Mouse (Mus musculus): ENCODE data around the gene Mprip.

The Mprip gene

DNA sequence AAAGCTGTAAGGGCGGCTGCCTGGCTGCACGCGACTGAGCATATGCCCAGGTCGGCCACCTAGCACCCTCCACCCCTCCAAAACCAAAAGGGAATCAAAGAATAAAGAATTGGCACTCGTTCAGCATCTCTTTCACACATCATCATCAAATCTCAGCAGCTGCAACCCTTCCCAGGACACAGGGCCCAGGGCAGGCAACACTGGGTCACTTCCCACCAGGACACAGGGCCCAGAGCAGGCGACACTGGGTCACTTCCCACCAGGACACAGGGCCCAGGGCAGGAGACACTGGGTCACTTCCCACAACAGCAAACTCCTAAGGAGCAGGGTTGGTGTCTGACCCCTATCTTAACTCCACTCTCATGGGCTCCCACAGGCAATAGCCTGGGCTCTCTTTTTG, 132.3 kb downstream of the Mprip start:
- no peak for DNase-seq (ENCODE audit: low spot score in 2 of 2)

DNA sequence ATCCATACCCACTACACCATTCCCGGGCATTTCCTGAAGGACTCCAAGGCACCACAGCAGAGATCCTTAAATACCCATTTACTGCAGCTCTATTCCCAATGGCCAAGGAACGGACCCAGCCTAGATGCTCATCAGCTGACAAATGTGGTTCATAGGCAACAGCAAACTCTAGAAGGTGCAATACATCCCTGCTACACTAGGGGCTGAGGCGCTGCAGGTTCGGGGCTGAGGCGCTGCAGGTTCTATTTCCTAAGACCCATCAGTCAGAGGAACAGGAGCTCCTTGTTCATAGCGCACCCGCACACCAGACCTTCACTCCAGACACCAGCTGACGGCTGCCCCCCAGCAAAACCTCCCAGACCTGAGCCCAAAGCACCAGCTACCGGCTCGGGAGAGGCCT, 139.3 kb downstream of the Mprip start:
- DNase-seq (ENCODE audit: low spot score in 2 of 2), result no peak

DNA sequence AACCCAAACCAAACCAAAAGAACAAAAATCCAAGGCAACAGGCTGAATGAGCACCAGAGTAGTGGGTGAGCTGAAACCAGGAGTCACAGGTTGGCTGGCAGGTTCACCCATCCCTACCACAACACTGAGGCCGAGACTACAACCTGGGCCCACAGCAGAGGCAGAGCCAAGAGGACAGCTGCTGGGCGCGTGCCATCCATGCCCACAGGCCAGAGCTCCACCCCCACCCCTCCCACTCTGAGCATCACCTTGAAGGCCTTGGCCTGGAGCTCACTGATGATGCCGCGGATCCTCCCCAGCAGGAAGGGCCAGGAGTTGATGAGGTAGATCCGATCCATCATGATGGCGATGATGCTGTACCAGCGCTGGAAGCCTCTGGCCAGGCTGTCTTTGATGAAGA, 140.8 kb downstream of the Mprip start:
- DNase-seq (ENCODE audit: low spot score in 2 of 2), result no peak

DNA sequence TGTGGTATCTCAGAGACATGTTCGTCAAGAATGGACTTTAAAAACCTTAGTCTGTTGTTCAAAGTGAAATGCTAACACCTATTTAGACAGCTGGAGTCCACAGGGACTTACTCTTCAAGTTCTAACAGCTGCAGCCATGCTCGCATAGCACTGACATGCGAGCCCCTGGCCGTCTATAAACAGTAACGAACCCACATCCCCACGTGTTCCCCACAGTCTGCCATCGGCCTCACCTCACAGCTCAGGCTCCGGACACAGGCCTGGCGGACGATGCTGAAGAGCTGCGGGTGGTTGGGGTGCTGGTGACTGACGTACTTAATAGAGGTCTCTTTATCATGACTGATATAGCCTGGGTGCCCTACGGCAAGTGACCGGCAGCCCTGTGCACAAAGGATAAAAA, 142.4 kb downstream of the Mprip start:
- DNase-seq (ENCODE audit: low spot score in 2 of 2), result no peak

DNA sequence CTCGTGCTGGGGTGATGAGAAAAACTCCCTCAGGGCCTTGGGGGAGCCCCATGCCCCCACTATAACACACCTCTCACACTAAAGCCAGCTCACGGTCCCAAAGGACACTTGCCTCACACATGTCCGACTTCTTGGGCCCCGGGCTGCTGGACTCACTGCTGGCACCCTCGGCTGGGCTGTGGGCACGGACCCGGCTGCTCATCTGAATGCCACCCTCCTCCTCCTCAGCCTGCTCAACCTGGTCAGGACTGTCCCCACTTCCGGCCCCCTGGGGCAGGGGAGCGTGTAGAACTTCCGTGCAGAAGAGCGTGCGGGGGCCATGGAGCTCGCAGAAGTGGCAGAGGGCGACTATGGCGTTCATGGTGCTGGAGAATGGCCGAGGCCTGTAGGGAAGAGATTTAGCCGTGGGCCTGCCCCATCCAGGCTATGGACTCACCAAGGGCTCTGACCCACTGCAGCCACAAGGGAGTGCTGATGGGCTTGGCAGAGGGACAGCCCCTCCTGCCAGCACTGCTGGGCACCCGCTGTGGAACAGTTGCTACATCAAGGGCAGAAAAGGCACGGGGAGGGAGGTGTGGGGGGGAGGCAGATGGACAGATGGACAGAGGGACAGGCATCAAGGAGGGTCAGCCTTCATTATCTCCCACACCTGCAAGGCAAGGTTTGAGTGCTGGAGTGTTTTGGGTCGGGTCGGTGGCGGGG, 143.5 kb downstream of the Mprip start:
- DNase-seq (ENCODE audit: low spot score in 2 of 2), result no peak

DNA sequence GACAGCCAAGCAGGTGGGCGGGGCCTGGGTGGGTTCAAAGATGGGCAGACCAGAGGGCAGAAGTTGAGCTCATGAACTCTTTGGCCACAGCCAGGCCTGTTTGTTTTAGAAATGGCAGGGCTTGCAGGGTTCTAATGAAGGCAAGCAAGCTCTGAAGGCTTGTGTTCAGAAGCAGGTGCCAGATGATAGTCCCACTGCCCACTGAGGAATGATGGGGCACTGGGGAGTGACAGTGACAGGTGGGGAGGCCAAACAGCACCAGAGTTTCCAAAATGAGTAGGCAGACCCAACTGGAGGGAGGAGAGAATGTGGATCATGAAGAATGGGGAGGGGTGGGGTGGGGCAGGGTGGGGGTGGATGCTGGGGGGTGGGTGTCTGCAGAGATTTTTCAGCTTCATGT, 144.2 kb downstream of the Mprip start:
- no peak for DNase-seq (ENCODE audit: low spot score in 2 of 2)

DNA sequence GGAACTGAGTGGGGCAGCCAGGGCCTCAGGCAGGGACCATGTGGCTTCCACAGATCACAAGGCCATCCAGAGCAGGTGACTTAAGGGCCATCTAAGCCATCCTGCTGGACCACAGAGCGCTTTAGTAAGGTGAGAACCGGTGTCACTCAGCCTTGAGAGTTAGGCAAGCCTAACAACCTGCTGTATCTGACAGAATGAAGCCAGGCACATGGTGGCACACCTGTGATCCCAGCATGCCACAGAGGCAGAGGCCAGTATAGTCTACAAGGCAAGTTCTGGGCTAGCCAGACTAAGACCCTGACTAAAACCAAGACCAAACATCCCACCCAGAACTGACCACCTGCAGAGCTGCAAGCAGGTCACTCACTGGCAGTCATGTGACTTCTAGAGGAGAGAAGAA, 144.6 kb downstream of the Mprip start:
- no peak for DNase-seq (ENCODE audit: low spot score in 2 of 2)

DNA sequence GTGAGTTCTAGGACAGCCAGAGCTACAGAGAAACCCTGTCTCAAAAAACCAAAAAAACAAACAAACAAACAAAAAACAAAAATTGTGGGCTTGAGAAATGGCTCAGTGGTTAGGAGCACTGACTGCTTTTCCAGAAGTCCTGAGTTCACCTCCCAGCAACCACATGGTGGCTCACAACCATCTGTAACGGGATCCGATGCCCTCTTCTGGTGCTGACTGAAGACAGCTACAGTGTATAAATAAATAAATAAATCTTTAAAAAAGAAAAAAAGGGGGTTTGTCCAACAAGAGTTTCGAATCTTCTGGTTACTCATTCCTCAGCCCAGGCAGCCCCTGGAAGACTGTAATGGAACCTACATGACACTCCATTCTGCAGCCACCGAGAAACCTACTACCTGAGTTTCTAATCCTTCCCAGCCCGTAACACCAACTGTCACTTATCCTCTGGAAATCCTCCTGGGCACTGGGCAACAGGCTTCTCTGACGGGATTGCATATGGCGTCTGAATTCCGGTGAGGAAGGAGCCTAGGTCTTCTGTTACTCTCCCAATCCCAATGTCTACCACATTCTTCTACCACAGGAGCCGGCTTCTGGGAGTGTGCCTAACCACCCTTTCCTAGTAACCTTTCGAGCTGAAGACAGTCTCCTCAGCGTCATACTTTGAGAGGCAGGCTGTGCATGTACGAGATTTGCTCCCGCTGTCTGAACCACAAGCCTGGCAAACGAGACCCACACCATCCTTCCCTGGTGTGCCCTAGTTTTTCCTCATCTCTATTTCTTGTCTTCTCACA, 147.3 kb downstream of the Mprip start:
- no peak for DNase-seq (ENCODE audit: low spot score in 2 of 2)

DNA sequence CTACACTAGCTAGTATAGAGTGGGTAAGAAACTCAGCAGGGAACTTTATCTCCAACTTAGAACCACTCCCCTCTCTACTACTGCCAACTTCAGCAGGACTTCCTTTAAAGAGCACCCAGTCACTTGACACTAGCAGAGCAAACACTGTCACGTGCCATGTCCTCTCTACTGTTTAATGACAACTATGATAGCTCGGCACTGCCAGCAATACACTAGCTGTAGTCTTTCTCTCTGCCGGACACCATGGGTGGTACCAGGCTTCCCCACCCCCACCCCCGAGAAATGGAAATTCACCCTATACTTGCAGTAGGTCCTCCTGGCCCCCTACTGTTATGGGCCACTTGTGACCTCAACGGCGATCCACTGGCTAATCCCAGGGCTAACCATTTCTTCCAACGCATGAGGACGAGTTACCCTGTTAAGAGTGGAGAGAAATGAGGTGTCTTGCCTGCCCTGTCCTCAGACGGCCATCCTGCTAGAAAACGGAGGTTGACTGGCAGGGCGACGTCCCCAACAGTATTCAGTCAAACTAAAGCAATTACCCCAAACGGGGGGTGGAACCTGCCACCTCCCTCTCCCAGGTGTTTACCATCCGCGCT, 148.1 kb downstream of the Mprip start:
- no peak for DNase-seq (ENCODE audit: low spot score in 2 of 2)

DNA sequence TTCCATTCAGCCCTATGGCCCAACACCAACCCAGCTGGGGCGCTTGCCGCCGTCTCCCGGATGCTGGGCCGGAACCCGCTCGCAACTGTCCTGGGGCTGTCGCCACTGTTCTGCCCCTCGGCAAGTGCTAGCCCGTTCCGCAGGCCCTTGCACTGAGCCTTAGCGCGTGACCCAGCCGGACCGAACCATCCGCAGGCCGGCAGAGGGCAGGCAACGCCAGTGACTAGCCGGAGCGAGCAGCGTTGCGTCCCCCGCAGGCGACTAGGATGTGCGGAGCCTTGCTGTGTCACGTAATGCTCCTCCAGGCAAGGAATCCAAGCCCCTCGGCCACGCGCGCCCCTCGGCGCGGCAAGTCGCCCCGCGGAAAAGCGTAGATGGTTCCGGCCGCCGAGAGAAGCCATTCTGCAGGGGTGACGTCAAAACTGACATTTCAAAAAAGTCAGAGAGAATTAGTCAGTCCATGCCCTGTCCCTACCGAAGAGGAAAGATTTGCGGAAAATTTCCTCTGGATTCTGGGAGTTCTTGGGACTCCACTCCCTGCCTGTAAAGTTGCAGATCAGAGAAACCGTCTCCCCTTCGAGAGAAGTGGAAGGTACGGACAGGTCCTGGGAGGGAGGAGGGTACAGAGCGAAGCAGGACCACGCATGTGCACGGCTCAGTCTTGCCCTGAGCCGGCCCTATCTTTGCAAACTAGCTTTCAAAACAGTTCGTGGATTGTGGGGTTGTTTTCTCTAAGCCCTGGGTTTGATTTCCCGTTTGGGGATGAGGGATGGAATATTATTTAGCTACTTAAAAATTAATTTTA, 148.8 kb downstream of the Mprip start, which contains the start of gene Flcn:
Gene Flcn (minus strand): TSS at position 347 of the 805 bp plus-strand sequence.
- peak; percentile 61 to 86 for DNase-seq (ENCODE audit: low spot score in 2 of 2)

DNA sequence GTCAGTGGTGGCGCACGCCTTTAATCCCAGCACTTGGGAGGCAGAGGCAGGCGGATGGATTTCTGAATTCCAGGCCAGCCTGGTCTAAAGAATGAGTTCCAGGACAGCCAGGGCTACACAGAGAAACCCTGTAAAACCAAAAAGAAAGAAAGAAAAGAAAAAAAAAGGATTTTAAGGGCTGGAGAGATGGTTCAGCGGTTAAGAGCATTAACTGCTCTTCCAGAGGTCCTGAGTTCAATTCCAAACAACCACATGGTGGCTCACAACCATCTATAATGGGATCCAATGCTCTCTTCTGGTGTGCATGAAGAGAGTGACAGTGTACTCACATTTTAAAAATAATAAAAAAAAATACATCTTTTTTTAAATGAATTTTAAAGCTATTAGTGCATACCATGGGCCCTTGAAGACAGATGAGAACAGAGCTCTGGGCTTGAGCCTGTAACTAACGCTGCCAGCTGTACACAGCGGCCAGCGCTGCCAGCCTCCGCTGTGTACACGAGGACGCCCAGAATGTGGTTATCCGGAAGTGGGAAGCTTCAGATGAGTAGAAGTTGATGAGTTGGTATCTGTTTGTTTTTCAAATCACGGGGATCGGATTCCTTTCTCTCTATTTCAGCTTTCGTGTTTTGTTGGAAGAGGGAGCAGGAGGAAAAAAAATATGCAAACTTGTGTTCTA, 149.5 kb downstream of the Mprip start:
- DNase-seq (ENCODE audit: low spot score in 2 of 2), result no peak

DNA sequence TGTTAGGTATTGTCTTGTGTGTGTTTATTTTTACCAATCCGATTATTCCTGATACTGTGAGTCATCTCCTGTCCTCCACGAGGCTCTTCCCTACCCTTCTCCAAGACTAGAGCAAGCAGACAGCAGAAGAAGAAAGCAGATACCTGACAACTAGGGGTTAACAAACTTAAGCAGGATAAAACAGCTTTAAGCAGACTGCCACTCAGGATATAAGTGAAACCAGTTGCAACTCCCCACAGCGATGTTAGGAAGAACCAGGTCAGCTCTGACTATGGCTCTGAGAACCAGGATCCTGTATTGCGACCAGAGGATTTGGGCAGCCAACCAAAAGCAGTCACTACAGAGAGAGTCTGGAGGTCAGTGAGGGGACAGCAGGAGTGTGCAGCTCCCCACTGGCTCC, 150.1 kb downstream of the Mprip start:
- no peak for DNase-seq (ENCODE audit: low spot score in 2 of 2)

DNA sequence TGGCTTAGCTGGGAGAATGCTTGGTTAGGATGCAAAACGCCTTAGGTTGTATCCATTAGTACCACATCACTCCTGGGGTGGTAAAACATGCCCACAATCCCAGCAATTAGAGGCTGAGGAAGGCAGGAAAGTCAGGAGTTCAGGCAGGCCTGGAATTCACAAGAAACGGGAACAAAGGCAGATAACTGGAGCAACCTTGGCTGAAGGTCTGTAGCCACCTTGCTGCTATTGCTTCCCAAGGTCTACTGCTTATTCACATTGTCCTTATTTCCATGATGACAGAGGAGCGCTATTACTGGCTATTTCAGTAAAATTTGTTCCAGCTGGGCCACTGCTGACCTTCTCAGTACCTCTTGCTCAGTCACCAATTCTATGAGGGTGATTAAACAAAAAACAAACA, 152.2 kb downstream of the Mprip start:
- no peak for DNase-seq (ENCODE audit: low spot score in 2 of 2)

DNA sequence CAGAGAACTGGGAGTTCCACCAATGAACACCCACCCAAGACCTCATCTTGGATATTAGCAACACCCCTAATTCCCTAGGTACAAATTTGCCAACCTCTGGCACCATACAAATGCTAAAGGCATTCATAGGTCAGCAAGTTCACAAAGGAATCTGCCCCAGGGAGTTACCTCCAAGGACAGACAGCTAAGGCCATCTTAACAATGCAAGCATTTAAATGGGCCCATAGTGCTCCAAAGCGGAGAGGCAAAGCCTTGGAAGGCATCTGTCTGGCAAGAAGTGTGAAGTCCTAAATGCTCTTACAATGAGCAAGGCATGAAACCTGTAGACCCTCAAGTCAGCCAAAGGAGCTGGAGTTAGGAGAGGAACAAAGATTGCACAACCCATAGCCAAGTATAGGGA, 153.2 kb downstream of the Mprip start:
- DNase-seq (ENCODE audit: low spot score in 2 of 2), result no peak

DNA sequence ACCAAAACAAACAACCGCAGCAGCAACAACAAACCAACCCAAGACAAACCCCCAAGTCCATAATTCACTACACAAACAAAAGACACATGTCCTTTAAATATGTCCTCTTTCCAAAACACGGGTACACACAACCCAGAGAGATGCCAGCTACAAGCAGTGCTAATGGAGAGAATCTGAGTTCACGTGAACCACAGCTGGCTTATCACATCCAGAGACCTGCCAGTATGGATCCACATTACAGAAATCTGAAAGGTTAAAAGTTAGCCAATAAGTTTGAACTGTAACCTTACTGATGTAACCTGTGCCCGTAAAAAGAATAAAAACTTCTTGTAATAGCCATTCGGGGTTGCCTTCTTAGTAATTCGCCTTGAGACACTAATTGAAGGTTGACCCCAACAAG, 153.8 kb downstream of the Mprip start:
- no peak for DNase-seq (ENCODE audit: low spot score in 2 of 2)

DNA sequence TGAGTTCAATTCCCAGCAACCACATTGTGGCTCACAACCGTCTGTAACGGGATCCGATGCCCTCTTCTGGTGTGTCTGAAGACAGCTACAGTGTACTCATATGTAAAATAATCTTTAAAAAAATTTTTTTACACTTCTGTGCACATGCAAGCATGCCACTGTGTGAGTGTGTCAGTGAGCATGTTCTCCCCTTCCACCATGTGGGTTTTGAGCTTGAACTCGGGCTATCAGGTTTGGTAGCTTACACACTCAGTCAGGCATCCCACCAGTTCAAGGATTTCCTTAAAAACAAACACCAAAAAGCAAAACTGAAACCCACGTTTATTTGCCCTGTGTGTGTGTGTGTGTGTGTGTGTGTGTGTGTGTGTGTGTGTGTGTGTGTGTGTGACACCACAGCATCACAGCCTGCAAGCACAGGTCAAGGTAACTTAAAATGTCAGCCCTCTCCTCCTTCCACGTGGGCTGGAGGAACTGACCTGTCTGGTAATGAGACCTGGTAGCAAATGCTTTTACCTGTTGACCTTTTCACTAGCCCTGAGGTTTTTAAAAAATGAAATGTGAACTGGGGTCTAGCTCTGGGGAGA, 154.5 kb downstream of the Mprip start:
- no peak for DNase-seq (ENCODE audit: low spot score in 2 of 2)

DNA sequence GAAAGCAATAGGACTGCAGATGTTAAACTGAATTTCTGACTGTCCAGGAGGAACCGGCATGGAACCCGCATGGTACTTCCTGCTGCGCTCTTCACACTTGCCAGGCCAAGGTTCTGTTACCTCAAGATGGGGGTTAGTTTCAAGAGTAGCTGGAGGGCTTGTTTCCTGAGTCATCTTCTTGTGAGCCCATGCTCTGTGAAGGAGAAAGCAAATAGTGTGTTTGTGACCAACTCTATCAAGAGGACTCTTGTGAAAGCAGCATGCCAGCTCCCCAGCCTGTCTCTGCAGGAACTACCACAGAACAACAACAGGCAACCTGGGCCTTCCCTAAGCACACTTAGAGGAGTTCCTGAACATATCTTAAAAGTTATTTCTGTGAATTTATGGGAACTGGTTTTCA, 156.8 kb downstream of the Mprip start:
- DNase-seq (ENCODE audit: low spot score in 2 of 2), result no peak

DNA sequence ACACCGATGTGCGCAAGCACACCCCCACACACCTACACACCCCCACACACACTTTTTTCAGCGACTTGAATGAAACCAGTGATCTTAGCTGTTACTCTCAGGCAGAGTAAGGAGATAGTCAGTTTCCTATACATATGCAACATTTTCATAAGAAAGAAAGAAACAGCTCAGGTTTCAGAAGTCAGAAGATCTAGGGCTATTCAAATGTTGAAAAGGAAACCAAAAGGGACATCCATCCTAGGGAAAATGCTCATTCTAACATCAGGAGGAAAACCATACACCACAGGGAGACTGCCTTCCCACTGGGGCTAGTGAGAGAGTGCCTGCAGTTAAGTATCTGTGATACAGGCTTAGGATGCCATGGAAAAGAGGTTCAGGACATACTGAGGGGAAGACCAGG, 160.5 kb downstream of the Mprip start:
- DNase-seq (ENCODE audit: low spot score in 2 of 2), result no peak

All from left cerebral cortex, adult 9 months (tissue).